Mouse (Mus musculus) limb, embryonic 11.5 days (tissue): Measurements from ENCODE around the gene Pacsin1. TPM values are rescaled to one million over a fixed set of nuclear protein-coding genes. Genes with fewer than 3 reads are reported as not detected.

Experiments
- ATAC-seq: fragments of 200-750 bp; cut with Nextera tagmentation; 2 replicates; pipeline ENCODE4 v1.8.0; 2017; ENCODE audit warnings: low read depth; ENCODE audit not compliant: insufficient number of reproducible peaks, low FRiP score, low TSS enrichment
- DNase-seq: peaks from one replicate; pipeline ENCODE4 v3.0.0-alpha.2; 2015; ENCODE audit warnings: low spot score
- H3K27ac ChIP-seq: fragments of 300-500 bp; sonication (generic); replicated peaks from 2 replicates; pipeline ENCODE4 v1.5.1; 2014; ENCODE audit warnings: low read depth, mild to moderate bottlenecking, low read length
- H3K27me3 ChIP-seq: fragments of 300-500 bp; sonication (generic); 2 replicates; pipeline ENCODE4 v1.6.1; 2014; ENCODE audit warnings: mild to moderate bottlenecking, low read length, mixed read lengths; ENCODE audit not compliant: control insufficient read depth, insufficient read depth
- H3K36me3 ChIP-seq: fragments of 300-500 bp; sonication (generic); 2 replicates; pipeline ENCODE4 v1.6.1; 2014; ENCODE audit warnings: mild to moderate bottlenecking, low read length, moderate library complexity, mixed read lengths; ENCODE audit not compliant: control insufficient read depth, insufficient read depth
- H3K4me1 ChIP-seq: fragments of 300-500 bp; sonication (generic); 2 replicates; pipeline ENCODE4 v1.6.1; 2014; ENCODE audit warnings: low read length, mixed read lengths; ENCODE audit not compliant: control insufficient read depth, insufficient read depth
- H3K4me2 ChIP-seq: fragments of 300-500 bp; sonication (generic); 2 replicates; pipeline ENCODE4 v1.6.1; 2014; ENCODE audit warnings: low read depth, mild to moderate bottlenecking, moderate library complexity; ENCODE audit not compliant: severe bottlenecking
- H3K4me3 ChIP-seq: fragments of 300-500 bp; sonication (generic); 2 replicates; pipeline ENCODE4 v1.5.1; 2014; ENCODE audit warnings: low read depth, low read length
- H3K9ac ChIP-seq: fragments of 300-500 bp; sonication (generic); 2 replicates; pipeline ENCODE4 v1.6.1; 2014; ENCODE audit warnings: mild to moderate bottlenecking, low read length
- H3K9me3 ChIP-seq: fragments of 300-500 bp; sonication (generic); 2 replicates; pipeline ENCODE4 v1.6.1; 2016; ENCODE audit warnings: low read length; ENCODE audit not compliant: control insufficient read depth
- WGBS: fragments of 180-500 bp; shearing (Covaris S2); extraction: QIAGEN DNeasy Blood & Tissue Kit; methylation state at CpG from one replicate; pipeline ENCODE4 v1.1.7; 2014; 5-methylcytosine and 5-hydroxymethylcytosine counted together
- polyA plus RNA-seq: library from polyadenylated mRNA; unstranded; fragments of >200 nt; fragmentation: Nextera tagmentation; extraction: Ambion mirVana; gene quantifications from 2 replicates; pipeline ENCODE4 v1.2.1, GENCODE M21; 2014

Pacsin1 gene
- polyA plus RNA-seq, 1 experiment from 2014 or later = 5.6 TPM

DNA sequence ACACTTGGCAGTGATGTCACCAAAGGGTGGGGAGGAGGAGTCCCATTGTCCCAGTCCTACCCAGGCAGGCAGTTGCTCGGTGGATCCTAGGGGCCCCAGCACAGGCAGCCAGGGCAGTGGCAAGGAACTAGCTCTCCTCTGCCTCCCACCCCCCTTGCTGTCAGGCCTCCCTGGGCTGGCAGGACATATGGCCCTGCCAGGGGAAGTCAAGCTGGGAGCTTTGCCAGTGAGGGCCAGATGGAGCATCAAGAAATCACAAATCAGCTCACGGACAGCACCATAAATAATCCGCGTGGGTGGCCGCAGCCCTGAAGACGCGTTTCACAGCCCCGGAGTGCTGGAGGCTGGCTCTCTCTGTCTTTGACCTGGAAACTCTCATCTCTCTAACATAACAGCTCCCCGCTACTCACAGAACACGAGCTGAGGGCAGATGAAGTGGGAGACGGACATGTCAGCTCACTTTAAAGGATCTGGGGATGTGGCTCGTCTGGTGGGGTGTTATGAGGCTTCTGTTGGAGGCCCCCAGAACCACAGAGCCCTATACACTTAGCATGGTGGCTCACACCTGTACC is 12.7 kb upstream of the Pacsin1 start:
- H3K4me3 ChIP-seq = no peak overlapping the region
- H3K4me2 ChIP-seq = no peak overlapping the region
- ATAC-seq = no peak

DNA sequence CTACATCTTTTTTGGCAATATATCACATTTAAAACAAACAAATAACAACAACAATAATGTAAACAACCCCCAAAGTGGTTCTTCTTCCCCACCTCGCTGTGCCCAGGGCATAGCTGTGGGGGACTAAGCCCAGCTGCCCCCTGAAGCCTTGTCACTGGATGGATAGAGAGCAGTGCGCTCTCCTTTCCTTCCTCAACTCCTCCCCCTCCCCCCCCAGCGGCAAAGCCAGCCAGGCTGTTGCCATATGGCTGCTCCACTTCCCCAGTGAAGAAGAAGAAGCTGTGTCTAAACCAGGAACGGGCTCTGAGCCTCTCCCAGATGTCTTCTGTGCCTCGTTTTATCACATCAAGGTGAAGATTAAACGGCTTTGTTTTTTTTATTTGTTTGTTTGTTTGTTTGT is 12.2 kb upstream of the Pacsin1 start:
- WGBS = 19% methylated on average over 6 of the region's 6 CpGs
- no peak overlapping the region for H3K9ac ChIP-seq

More for the DNA sequence above, 12.7 kb upstream of the Pacsin1 start:
- no peak for DNase-seq
- Histone ChIP-seq H3K27ac (no peak overlapping the region), H3K36me3 (no peaks in the 10 kb centered on the region), H3K27me3 (no peaks in the 10 kb centered on the region), H3K9ac (peak overlapping the region; percentile 55), H3K9me3 (no peaks in the 10 kb centered on the region), H3K4me1 (peaks cover 9% of the 10 kb centered on the region; the same call in 1 of the 2 replicates)
- 5% methylated on average over 12 of the region's 12 CpGs for WGBS

DNA sequence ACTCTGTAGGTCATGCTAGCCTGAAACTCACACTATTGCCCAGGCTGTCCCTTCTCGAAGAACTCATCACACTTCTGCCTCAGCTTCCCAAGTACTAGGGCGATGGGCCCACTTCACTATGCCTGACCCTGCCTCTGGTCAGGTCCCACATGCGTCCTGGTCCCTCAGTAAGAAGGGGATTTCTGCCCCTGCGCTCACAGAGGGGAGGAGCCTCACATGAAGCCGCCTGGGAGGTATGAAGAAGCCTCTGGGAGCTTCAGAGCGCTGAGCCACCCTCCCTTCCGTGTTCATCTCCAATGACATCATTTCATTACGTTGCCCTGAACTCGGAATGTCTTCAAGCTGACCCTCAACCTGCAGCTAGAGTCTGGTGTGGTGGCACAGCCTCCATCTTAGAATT is 11.6 kb upstream of the Pacsin1 start:
- Histone ChIP-seq H3K4me2 (no peak overlapping the region), H3K4me1 (peaks cover 9% of the 10 kb centered on the region; the same call in 1 of the 2 replicates), H3K9ac (no peak overlapping the region), H3K9me3 (no peaks in the 10 kb centered on the region), H3K4me3 (no peak overlapping the region), H3K27ac (no peak overlapping the region), H3K27me3 (no peaks in the 10 kb centered on the region), H3K36me3 (no peaks in the 10 kb centered on the region)
- DNase-seq (no peak), ATAC-seq (no peak)
- 85% methylated on average over 9 of the region's 9 CpGs for WGBS

More for the DNA sequence above, 12.2 kb upstream of the Pacsin1 start:
- Histone ChIP-seq H3K36me3 (no peaks in the 10 kb centered on the region), H3K4me1 (peaks cover 9% of the 10 kb centered on the region; the same call in 1 of the 2 replicates), H3K4me3 (no peak overlapping the region), H3K9me3 (no peaks in the 10 kb centered on the region), H3K4me2 (no peak overlapping the region), H3K27me3 (no peaks in the 10 kb centered on the region), H3K27ac (no peak overlapping the region)
- ATAC-seq (no peak), DNase-seq (no peak)

DNA sequence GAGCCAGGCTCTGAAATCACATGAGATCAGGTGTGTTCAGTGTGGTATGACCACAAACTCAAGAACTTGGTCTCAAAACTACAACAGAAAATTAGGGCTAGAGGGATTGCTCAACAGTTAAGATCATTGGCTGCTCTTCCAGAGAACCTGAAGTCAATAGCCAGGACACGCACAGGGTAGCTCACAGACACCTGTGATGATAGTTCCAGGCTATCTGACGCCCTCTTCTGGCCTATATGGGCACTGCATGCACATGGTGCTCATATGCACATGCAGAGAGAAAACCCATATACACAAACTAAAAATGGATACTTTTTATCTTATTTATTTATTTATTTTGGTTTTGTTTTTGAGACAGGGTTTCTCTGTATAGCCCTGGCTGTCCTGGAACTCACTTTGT is 10.7 kb upstream of the Pacsin1 start:
- WGBS = 42% methylated on average over 2 of the region's 2 CpGs
- H3K4me2 ChIP-seq = no peak overlapping the region

DNA sequence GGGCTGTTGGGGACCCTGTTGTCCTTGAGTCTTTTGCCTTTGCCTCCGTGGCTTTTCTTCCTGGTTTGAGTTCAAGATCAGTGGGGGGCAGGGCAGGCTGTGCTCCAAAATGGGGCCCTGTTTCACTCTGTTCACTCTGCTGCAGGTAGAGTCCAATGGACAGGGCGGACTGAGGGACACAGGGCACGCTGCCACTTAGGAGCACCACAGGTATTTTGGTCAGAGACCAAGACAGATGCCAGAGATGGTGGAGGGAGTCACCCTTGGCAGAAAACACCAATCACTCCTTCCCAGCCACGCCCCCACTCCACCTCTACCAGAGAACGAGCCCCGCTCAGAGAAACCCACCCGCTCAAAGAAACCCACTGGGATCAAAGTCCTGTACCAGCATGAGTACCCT is 9.5 kb upstream of the Pacsin1 start:
- Histone ChIP-seq H3K27me3 (no peaks in the 10 kb centered on the region), H3K4me1 (peaks cover 9% of the 10 kb centered on the region; the same call in 1 of the 2 replicates), H3K27ac (no peak overlapping the region), H3K9ac (no peak overlapping the region), H3K4me2 (no peak overlapping the region), H3K9me3 (no peaks in the 10 kb centered on the region), H3K36me3 (no peaks in the 10 kb centered on the region), H3K4me3 (no peak overlapping the region)
- 44% methylated on average over 7 of the region's 7 CpGs for WGBS
- no peak for ATAC-seq
- no peak for DNase-seq

More for the DNA sequence above, 10.7 kb upstream of the Pacsin1 start:
- Histone ChIP-seq H3K27ac (no peak overlapping the region), H3K4me3 (no peak overlapping the region), H3K4me1 (peaks cover 9% of the 10 kb centered on the region; the same call in 1 of the 2 replicates), H3K27me3 (no peaks in the 10 kb centered on the region), H3K9ac (no peak overlapping the region), H3K9me3 (no peaks in the 10 kb centered on the region), H3K36me3 (no peaks in the 10 kb centered on the region)
- no peak for ATAC-seq
- no peak for DNase-seq

DNA sequence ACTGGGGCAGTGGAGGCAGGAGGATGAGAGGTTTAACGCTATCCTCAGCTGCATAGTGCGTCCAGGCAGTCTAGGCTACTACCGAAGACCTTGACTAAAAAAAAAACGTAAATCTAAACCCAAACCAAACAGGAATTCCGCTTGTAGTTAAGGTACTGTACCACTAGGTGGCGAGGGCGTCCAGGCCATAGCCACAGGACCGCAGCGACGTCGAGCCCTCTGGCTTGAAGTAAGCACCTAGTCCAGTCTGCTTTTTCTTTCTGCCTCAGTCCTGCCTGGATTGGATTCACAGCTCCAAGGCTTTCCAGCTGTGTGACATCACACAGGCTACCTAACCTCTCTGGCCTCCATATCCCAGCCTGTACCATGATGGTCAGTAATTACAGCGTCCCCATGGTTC is 5.1 kb upstream of the Pacsin1 start:
- Histone ChIP-seq H3K27me3 (no peaks in the 10 kb centered on the region), H3K36me3 (no peaks in the 10 kb centered on the region), H3K27ac (no peak overlapping the region), H3K4me1 (no peaks in the 10 kb centered on the region; the same call in 1 of the 2 replicates), H3K4me2 (no peak overlapping the region), H3K9me3 (no peaks in the 10 kb centered on the region), H3K9ac (no peak overlapping the region), H3K4me3 (no peak overlapping the region)
- peak; percentile 83 for DNase-seq
- ATAC-seq = no peak
- WGBS = 11% methylated on average over 12 of the region's 12 CpGs

DNA sequence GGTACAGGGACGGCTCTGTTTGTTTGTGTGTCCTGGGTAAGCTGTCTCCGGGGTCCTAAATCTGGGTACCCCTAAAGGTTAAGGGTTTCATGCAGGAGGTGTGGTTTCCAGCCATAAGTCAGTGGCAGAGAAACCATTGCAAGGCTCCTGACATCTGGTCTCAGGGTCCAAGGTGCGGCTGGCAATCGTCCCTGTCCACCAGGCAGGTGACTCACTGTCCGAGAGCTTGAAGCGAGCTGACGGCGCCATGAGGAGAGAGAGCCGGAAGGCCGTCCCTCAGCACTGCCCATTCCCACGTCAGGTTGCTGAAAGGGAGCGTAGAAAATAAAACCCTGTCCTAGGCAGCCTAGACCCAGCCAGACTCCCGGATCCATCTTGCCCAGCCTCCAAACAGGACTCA is 4.7 kb upstream of the Pacsin1 start:
- H3K9ac ChIP-seq = no peak overlapping the region
- ATAC-seq = no peak
- 73% methylated on average over 13 of the region's 13 CpGs for WGBS
- no peaks in the 10 kb centered on the region; the same call in 1 of the 2 replicates for H3K4me1 ChIP-seq
- H3K27ac ChIP-seq = no peak overlapping the region
- H3K4me2 ChIP-seq = no peak overlapping the region
- H3K9me3 ChIP-seq = no peaks in the 10 kb centered on the region
- DNase-seq = no peak
- no peak overlapping the region for H3K4me3 ChIP-seq
- H3K27me3 ChIP-seq = no peaks in the 10 kb centered on the region; the same call in 1 of the 2 replicates
- H3K36me3 ChIP-seq = no peaks in the 10 kb centered on the region

DNA sequence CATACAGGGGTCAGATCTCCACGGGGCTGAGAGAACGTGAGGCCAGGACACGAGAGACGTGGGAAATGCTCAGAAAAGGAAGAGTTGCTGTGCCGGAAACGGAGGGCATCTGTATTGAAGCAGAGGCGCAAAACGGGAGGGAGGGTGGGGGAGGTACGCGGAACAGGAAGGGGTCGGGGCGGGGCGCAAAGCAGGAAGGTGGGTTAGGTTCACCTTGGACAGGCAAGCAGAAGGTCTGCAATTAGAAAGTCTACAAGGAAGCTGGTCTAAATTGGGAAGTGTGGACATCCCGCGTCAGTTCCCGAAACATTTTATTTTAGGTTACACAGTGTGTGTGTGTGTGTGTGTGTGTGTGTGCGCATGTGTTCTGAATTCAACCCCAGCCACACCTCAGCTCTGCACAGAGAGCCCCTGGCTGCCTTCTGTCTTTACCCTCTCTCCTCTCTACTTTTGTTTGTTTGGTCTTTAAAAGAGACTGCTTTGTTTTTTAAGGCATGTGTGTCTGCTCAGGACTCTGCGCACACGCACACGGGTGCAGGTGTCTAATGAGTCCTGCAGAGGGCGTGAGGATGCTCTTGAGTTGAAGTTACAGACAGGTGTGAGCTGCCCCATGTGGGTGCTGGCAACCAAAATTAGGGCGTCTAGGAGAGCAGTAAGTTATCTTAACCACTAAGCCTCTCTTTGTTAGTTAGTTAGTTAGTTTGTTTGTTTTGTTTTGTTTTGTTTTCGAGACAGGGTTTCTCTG is 3.1 kb upstream of the Pacsin1 start:
- WGBS = 84% methylated on average over 23 of the region's 23 CpGs
- Histone ChIP-seq H3K4me1 (peaks cover 9% of the 10 kb centered on the region), H3K9ac (no peak overlapping the region), H3K36me3 (no peaks in the 10 kb centered on the region), H3K9me3 (no peaks in the 10 kb centered on the region), H3K4me2 (no peak overlapping the region), H3K27ac (no peak overlapping the region), H3K27me3 (peaks cover 3% of the 10 kb centered on the region; the same call in 1 of the 2 replicates), H3K4me3 (no peak overlapping the region)
- no peak for DNase-seq
- no peak for ATAC-seq
